Mouse (Mus musculus) megakaryocyte, embryonic 14.5 days (primary cell): ENCODE measurements around the gene C8a. TPM values are rescaled to one million over a fixed set of nuclear protein-coding genes. Genes with fewer than 3 reads are reported as not detected.

ENCODE experiments used
- H3K27me3 ChIP-seq: replicated peaks from 2 replicates; pipeline ENCODE3; 2012; ENCODE audit warnings: inconsistent platforms
- H3K36me3 ChIP-seq: replicated peaks from 2 replicates; pipeline ENCODE3; 2012; ENCODE audit warnings: low read length, inconsistent platforms, mixed read lengths
- H3K4me1 ChIP-seq: 2 replicates; pipeline ENCODE4 v1.6.1; 2012; ENCODE audit warnings: inconsistent platforms
- H3K4me3 ChIP-seq: replicated peaks from 2 replicates; pipeline ENCODE3; 2012; ENCODE audit warnings: moderate library complexity, mild to moderate bottlenecking, inconsistent platforms
- H3K9me3 ChIP-seq: 2 replicates; pipeline ENCODE4 v1.6.1; 2012; ENCODE audit warnings: inconsistent platforms
- FLI1 ChIP-seq: IDR thresholded peaks from 2 replicates; pipeline ENCODE4 v1.6.1; 2012; ENCODE audit warnings: low read length, inconsistent platforms, mixed read lengths
- GATA1 ChIP-seq: IDR thresholded peaks from 3 replicates; pipeline ENCODE4 v1.6.1; 2012; ENCODE audit warnings: mixed read lengths, low read length, inconsistent platforms, borderline replicate concordance
- polyA plus RNA-seq: library from polyadenylated mRNA; stranded (reverse); fragments of >175 nt; gene quantifications from 2 replicates; pipeline ENCODE4 v1.2.3, GENCODE M21; 2012; ENCODE audit warnings: low replicate concordance; ENCODE audit not compliant: insufficient read depth

The C8a gene
- polyA plus RNA-seq, 1 experiment = not detected

GRCm38 (mm10) chr4:104817509-104817908 lies 58.7 kb downstream of the C8a start:
- TF ChIP-seq FLI1 (no peak), GATA1 (no peak)
- no peak overlapping the region for H3K4me3 ChIP-seq
- no peaks in the 10 kb centered on the region for H3K4me1 ChIP-seq
- no peaks in the 10 kb centered on the region for H3K36me3 ChIP-seq
- H3K9me3 ChIP-seq = peaks cover 73% of the 10 kb centered on the region
- no peaks in the 10 kb centered on the region for H3K27me3 ChIP-seq

- TF ChIP-seq GATA1 = no peak
- no peak for TF ChIP-seq FLI1
- peaks cover 71% of the 10 kb centered on the region for H3K9me3 ChIP-seq
Observed at GRCm38 (mm10) chr4:104816519-104817232, 59.5 kb downstream of the C8a start.

GRCm38 (mm10) chr4:104813617-104814016 lies 62.6 kb downstream of the C8a start:
- Histone ChIP-seq H3K27me3 (no peaks in the 10 kb centered on the region), H3K4me3 (no peak overlapping the region), H3K4me1 (no peaks in the 10 kb centered on the region), H3K9me3 (peaks cover 64% of the 10 kb centered on the region), H3K36me3 (no peaks in the 10 kb centered on the region)
- TF ChIP-seq GATA1 = no peak
- TF ChIP-seq FLI1 = no peak

More at GRCm38 (mm10) chr4:104816519-104817232, 59.5 kb downstream of the C8a start:
- Histone ChIP-seq H3K27me3 (no peaks in the 10 kb centered on the region), H3K4me1 (no peaks in the 10 kb centered on the region), H3K4me3 (no peak overlapping the region), H3K36me3 (no peaks in the 10 kb centered on the region)

GRCm38 (mm10) chr4:104810710-104811286 lies 65.4 kb downstream of the C8a start:
- no peaks in the 10 kb centered on the region for H3K27me3 ChIP-seq
- H3K4me3 ChIP-seq = no peak overlapping the region
- peaks cover 45% of the 10 kb centered on the region for H3K9me3 ChIP-seq
- H3K4me1 ChIP-seq = no peaks in the 10 kb centered on the region
- TF ChIP-seq GATA1 (no peak), FLI1 (no peak)
- H3K36me3 ChIP-seq = no peaks in the 10 kb centered on the region

DNA sequence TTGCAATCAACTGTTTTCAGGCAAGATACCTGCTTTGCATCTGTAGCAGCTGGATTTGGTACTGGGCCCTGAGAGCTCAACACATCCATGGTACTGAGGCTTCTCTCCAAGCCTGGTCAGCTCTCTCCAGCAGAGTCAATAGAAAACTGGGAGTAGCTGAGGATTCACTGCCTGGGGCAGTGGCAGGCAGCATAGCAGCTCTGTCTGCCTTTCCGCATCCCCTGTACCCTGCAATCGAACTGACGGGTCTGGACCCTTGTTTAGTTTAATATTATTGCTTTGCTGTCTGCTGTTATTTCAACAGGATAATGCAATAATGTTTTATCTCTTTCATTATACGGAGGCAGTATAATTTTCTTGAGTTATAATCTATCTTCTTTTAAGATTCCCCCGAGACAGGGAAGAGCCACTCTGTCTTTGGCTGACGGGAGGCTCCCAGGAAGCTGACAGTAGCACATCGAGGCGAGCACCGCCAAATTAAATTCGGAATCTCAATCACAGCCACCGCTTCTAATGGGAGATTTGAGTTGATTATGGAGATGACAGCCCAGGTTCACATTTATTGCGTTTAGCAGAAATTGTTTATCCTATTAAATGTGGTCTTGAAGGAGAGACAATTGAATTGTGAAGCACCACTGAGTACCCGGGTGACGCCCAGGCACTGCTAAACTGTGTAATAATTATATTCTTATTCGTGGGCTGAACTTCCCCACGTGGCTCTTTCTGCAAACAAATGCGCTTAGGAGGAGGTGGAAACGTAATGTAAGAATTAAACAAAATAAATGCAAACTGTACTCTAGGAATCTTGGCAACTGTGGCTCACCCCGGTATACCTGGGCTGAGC lies 70.6 kb downstream of the C8a start:
- H3K36me3 ChIP-seq = no peaks in the 10 kb centered on the region
- TF ChIP-seq GATA1 = no peak
- no peak for TF ChIP-seq FLI1
- H3K9me3 ChIP-seq = peaks cover 23% of the 10 kb centered on the region
- H3K27me3 ChIP-seq = no peaks in the 10 kb centered on the region
- no peaks in the 10 kb centered on the region for H3K4me1 ChIP-seq
- no peak overlapping the region for H3K4me3 ChIP-seq

DNA sequence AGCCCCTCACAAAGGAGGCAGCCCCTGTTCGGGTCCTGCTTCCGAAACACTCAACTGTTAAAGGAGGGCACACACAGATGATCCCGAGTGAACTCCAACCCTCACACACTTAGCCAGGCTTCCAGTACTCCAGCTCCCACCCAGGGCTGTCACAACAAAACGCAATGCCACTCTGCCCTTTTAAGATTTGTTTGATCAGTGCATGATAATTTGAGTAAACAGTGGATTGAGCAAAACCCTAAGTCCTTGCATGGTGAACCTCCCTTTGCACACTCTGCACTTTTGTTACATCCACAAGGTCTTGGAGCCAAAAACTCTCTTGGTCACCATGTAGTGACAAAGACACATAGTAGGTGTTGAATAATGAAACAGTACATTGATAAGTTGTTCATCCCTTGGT lies 72.1 kb downstream of the C8a start:
- peaks cover 28% of the 10 kb centered on the region for H3K9me3 ChIP-seq
- no peaks in the 10 kb centered on the region for H3K36me3 ChIP-seq
- TF ChIP-seq FLI1 = no peak
- TF ChIP-seq GATA1 = no peak
- no peaks in the 10 kb centered on the region for H3K4me1 ChIP-seq
- H3K27me3 ChIP-seq = no peaks in the 10 kb centered on the region
- H3K4me3 ChIP-seq = no peak overlapping the region

- Histone ChIP-seq H3K27me3 (no peaks in the 10 kb centered on the region), H3K36me3 (no peaks in the 10 kb centered on the region), H3K4me3 (no peak overlapping the region), H3K9me3 (peaks cover 28% of the 10 kb centered on the region), H3K4me1 (no peaks in the 10 kb centered on the region)
- no peak for TF ChIP-seq GATA1
- TF ChIP-seq FLI1 = no peak
Observed at GRCm38 (mm10) chr4:104801625-104802024, 74.6 kb downstream of the C8a start.

GRCm38 (mm10) chr4:104798951-104799350 lies 77.2 kb downstream of the C8a start:
- TF ChIP-seq GATA1 (no peak), FLI1 (no peak)
- H3K27me3 ChIP-seq = no peaks in the 10 kb centered on the region
- no peaks in the 10 kb centered on the region for H3K4me1 ChIP-seq
- H3K9me3 ChIP-seq = peaks cover 38% of the 10 kb centered on the region
- no peaks in the 10 kb centered on the region for H3K36me3 ChIP-seq
- H3K4me3 ChIP-seq = no peak overlapping the region

DNA sequence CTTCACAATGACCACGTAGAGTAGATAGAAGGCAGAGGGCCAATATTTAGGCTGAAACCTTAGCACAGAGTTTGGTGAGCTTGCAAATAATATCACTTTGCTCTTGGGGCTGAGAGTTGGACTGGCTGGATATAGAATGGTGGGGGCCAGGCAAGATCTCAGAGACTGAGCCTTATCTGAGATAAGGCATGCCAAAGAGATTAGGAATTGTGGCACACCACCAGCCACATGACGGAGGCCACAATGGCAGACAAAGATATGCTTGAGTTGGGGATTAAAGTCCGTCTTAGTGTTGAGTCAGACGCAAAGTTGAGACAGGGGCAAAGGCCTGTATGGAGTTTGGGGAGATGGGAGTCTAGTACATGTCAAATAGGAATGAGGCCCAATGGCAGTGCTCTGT lies 84.1 kb downstream of the C8a start:
- no peaks in the 10 kb centered on the region for H3K36me3 ChIP-seq
- H3K4me1 ChIP-seq = no peaks in the 10 kb centered on the region
- H3K9me3 ChIP-seq = peaks cover 49% of the 10 kb centered on the region
- no peak overlapping the region for H3K4me3 ChIP-seq
- H3K27me3 ChIP-seq = no peaks in the 10 kb centered on the region
- TF ChIP-seq FLI1 (no peak), GATA1 (no peak)

- H3K4me3 ChIP-seq = no peak overlapping the region
- H3K4me1 ChIP-seq = no peaks in the 10 kb centered on the region
- TF ChIP-seq FLI1 = no peak
- TF ChIP-seq GATA1 = no peak
- no peaks in the 10 kb centered on the region for H3K27me3 ChIP-seq
- peaks cover 38% of the 10 kb centered on the region for H3K9me3 ChIP-seq
- no peaks in the 10 kb centered on the region for H3K36me3 ChIP-seq
Observed at GRCm38 (mm10) chr4:104782346-104782745, 93.9 kb downstream of the C8a start.
